Mouse (Mus musculus): Measurements from ENCODE around the gene Cep170b. TPM values are rescaled to one million over a fixed set of nuclear protein-coding genes. Genes with fewer than 3 reads are reported as not detected.

Gene Cep170b
- total RNA-seq (2014; rRNA removed; ENCODE audit: low replicate concordance) (10.1 and 17.6 TPM in 2 replicates), polyA plus RNA-seq (2015; fragmentation: Nextera tagmentation; extraction: Ambion mirVana) (1.8 and 2.4 TPM in 2 replicates)

- Histone ChIP-seq H3K27ac (ENCODE audit: low read depth) (peak within 1 kb of the TSS; percentile 44), H3K9ac (replicated peaks; ENCODE audit: low read depth, low read length) (no peak within 1 kb of the TSS; the same call in 1 of the 2 replicates), H3K4me1 (ENCODE audit: control insufficient read depth, insufficient read depth) (peaks cover 12% of the 10 kb centered on the region; the same call in 1 of the 2 replicates), H3K36me3 (replicated peaks; ENCODE audit: control insufficient read depth, insufficient read depth, low read length) (no peaks in the 10 kb centered on the region), H3K9me3 (replicated peaks; ENCODE audit: control insufficient read depth, low read length) (no peaks in the 10 kb centered on the region), H3K27me3 (ENCODE audit: control insufficient read depth, insufficient read depth, low read length) (0 out of 2 replicates have a peak, but pooled peaks cover 7% of the 10 kb centered on the region), H3K4me2 (ENCODE audit: low read depth, low read length) (peak within 1 kb of the TSS; percentile 99), H3K4me3 (ENCODE audit: low read depth, low read length) (peak within 1 kb of the TSS; percentile 69; the same call in 1 of the 2 replicates)
- TF ChIP-seq CTCF (IDR thresholded peaks at IDR 0.05; ENCODE audit: low read depth) (no peak), EP300 (IDR thresholded peaks at IDR 0.05; ENCODE audit: low read depth) (no peak)
- DNase-seq (ENCODE audit: low spot score), result no peak
- WGBS, result 79% methylated on average over 6 of the region's 6 CpGs
- ATAC-seq (ENCODE audit: insufficient read depth, low read depth), result no peak
Observed at GRCm38 (mm10) chr12:112720216-112720615, at the start of gene Cep170b. Gene Cep170b, plus strand, starts transcription at chr12:112720455.

- ATAC-seq (ENCODE audit: insufficient read depth, low read depth), result peak; percentile 32
- H3K36me3 ChIP-seq (replicated peaks; ENCODE audit: control insufficient read depth, insufficient read depth, low read length), result peaks cover 34% of the 10 kb centered on the region
Observed at GRCm38 (mm10) chr12:112670718-112671393, 49.4 kb upstream of the Cep170b start.

GRCm38 (mm10) chr12:112671891-112672290, 48.4 kb upstream of the Cep170b start:
- no peak for ATAC-seq (ENCODE audit: insufficient read depth, low read depth)
- Histone ChIP-seq H3K4me3 (ENCODE audit: low read depth, low read length) (peak overlapping the region; percentile 74), H3K4me1 (ENCODE audit: control insufficient read depth, insufficient read depth) (peaks cover 57% of the 10 kb centered on the region), H3K4me2 (ENCODE audit: low read depth, low read length) (peak overlapping the region; percentile 80), H3K9ac (replicated peaks; ENCODE audit: low read depth, low read length) (peak overlapping the region; percentile 95; the same call in 1 of the 2 replicates), H3K27me3 (ENCODE audit: control insufficient read depth, insufficient read depth, low read length) (no peaks in the 10 kb centered on the region), H3K9me3 (replicated peaks; ENCODE audit: control insufficient read depth, low read length) (no peaks in the 10 kb centered on the region), H3K36me3 (replicated peaks; ENCODE audit: control insufficient read depth, insufficient read depth, low read length) (peaks cover 34% of the 10 kb centered on the region), H3K27ac (ENCODE audit: low read depth) (peak overlapping the region; percentile 94)
- peak; percentile 13; the same call in 1 of the 2 replicates for TF ChIP-seq CTCF (IDR thresholded peaks at IDR 0.05; ENCODE audit: low read depth)
- TF ChIP-seq EP300 (IDR thresholded peaks at IDR 0.05; ENCODE audit: low read depth), result no peak
- DNase-seq (ENCODE audit: low spot score), result peak; percentile 35
- 60% methylated on average over 7 of the region's 7 CpGs for WGBS

More at GRCm38 (mm10) chr12:112670718-112671393, 49.4 kb upstream of the Cep170b start:
- TF ChIP-seq CTCF (IDR thresholded peaks at IDR 0.05; ENCODE audit: low read depth), result no peak
- no peak for TF ChIP-seq EP300 (IDR thresholded peaks at IDR 0.05; ENCODE audit: low read depth)
- H3K9ac ChIP-seq (replicated peaks; ENCODE audit: low read depth, low read length), result peak overlapping the region; percentile 41
- DNase-seq (ENCODE audit: low spot score), result peak; percentile 69
- H3K4me3 ChIP-seq (ENCODE audit: low read depth, low read length), result peak overlapping the region; percentile 74; the same call in 1 of the 2 replicates
- no peaks in the 10 kb centered on the region for H3K9me3 ChIP-seq (replicated peaks; ENCODE audit: control insufficient read depth, low read length)
- peaks cover 66% of the 10 kb centered on the region for H3K4me1 ChIP-seq (ENCODE audit: control insufficient read depth, insufficient read depth)
- H3K27me3 ChIP-seq (ENCODE audit: control insufficient read depth, insufficient read depth, low read length), result no peaks in the 10 kb centered on the region
- peak overlapping the region; percentile 94 for H3K27ac ChIP-seq (ENCODE audit: low read depth)
- H3K4me2 ChIP-seq (ENCODE audit: low read depth, low read length), result peak overlapping the region; percentile 80
- 21% methylated on average over 9 of the region's 9 CpGs for WGBS

GRCm38 (mm10) chr12:112672744-112673575, 47.3 kb upstream of the Cep170b start:
- no peak for TF ChIP-seq CTCF (IDR thresholded peaks at IDR 0.05; ENCODE audit: low read depth)
- Histone ChIP-seq H3K9ac (replicated peaks; ENCODE audit: low read depth, low read length) (peak overlapping the region; percentile 95), H3K9me3 (replicated peaks; ENCODE audit: control insufficient read depth, low read length) (no peaks in the 10 kb centered on the region), H3K4me3 (ENCODE audit: low read depth, low read length) (peak overlapping the region; percentile 74), H3K36me3 (replicated peaks; ENCODE audit: control insufficient read depth, insufficient read depth, low read length) (peaks cover 31% of the 10 kb centered on the region), H3K27me3 (ENCODE audit: control insufficient read depth, insufficient read depth, low read length) (no peaks in the 10 kb centered on the region), H3K4me1 (ENCODE audit: control insufficient read depth, insufficient read depth) (peaks cover 52% of the 10 kb centered on the region), H3K4me2 (ENCODE audit: low read depth, low read length) (peak overlapping the region; percentile 80), H3K27ac (ENCODE audit: low read depth) (peak overlapping the region; percentile 94)
- ATAC-seq (ENCODE audit: insufficient read depth, low read depth), result peak; percentile 57
- DNase-seq (ENCODE audit: low spot score), result peak; percentile 76
- 3% methylated on average over 19 of the region's 21 CpGs for WGBS

GRCm38 (mm10) chr12:112673576-112674091, 46.6 kb upstream of the Cep170b start:
- WGBS, result under 1% methylated on average over 54 of the region's 68 CpGs
- H3K36me3 ChIP-seq (replicated peaks; ENCODE audit: control insufficient read depth, insufficient read depth, low read length), result peaks cover 24% of the 10 kb centered on the region
- H3K27ac ChIP-seq (ENCODE audit: low read depth), result peak overlapping the region; percentile 94
- H3K9me3 ChIP-seq (replicated peaks; ENCODE audit: control insufficient read depth, low read length), result no peaks in the 10 kb centered on the region
- TF ChIP-seq EP300 (IDR thresholded peaks at IDR 0.05; ENCODE audit: low read depth) (no peak), CTCF (IDR thresholded peaks at IDR 0.05; ENCODE audit: low read depth) (no peak)
- peak overlapping the region; percentile 95 for H3K9ac ChIP-seq (replicated peaks; ENCODE audit: low read depth, low read length)
- peak; percentile 6; the same call in 1 of the 2 replicates for ATAC-seq (ENCODE audit: insufficient read depth, low read depth)
- peak; percentile 27 for DNase-seq (ENCODE audit: low spot score)
- H3K27me3 ChIP-seq (ENCODE audit: control insufficient read depth, insufficient read depth, low read length), result no peaks in the 10 kb centered on the region
- peak overlapping the region; percentile 74 for H3K4me3 ChIP-seq (ENCODE audit: low read depth, low read length)
- H3K4me2 ChIP-seq (ENCODE audit: low read depth, low read length), result peak overlapping the region; percentile 80
- peaks cover 46% of the 10 kb centered on the region for H3K4me1 ChIP-seq (ENCODE audit: control insufficient read depth, insufficient read depth)

Data from heart, postnatal 0 days (tissue).